Mouse (Mus musculus) liver, embryonic 15.5 days (tissue): ENCODE measurements around the gene Cotl1. TPM values are rescaled to one million over a fixed set of nuclear protein-coding genes. Genes with fewer than 3 reads are reported as not detected.

Source experiments
- ATAC-seq: fragments of 200-750 bp; cut with Nextera tagmentation; 2 replicates; pipeline ENCODE4 v1.8.0; 2017; ENCODE audit warnings: moderate number of reproducible peaks, mild to moderate bottlenecking, moderate library complexity; ENCODE audit not compliant: insufficient read depth
- H3K27ac ChIP-seq: fragments of 300-500 bp; sonication (generic); replicated peaks from 2 replicates; pipeline ENCODE4 v1.5.1; 2015; ENCODE audit warnings: mild to moderate bottlenecking, inconsistent platforms
- H3K27me3 ChIP-seq: fragments of 300-500 bp; sonication (generic); 2 replicates; pipeline ENCODE4 v1.6.1; 2015; ENCODE audit warnings: mild to moderate bottlenecking, inconsistent platforms
- H3K36me3 ChIP-seq: fragments of 300-500 bp; sonication (generic); replicated peaks from 2 replicates; pipeline ENCODE4 v1.6.1; 2015; ENCODE audit warnings: moderate library complexity, mild to moderate bottlenecking, inconsistent platforms
- H3K4me1 ChIP-seq: fragments of 300-500 bp; sonication (generic); replicated peaks from 2 replicates; pipeline ENCODE4 v1.6.1; 2015; ENCODE audit warnings: inconsistent platforms
- H3K4me2 ChIP-seq: fragments of 300-500 bp; sonication (generic); 2 replicates; pipeline ENCODE4 v1.6.1; 2015; ENCODE audit warnings: moderate library complexity, mild to moderate bottlenecking, inconsistent platforms
- H3K4me3 ChIP-seq: fragments of 300-500 bp; sonication (generic); replicated peaks from 2 replicates; pipeline ENCODE4 v1.5.1; 2015; ENCODE audit warnings: mild to moderate bottlenecking, inconsistent platforms
- H3K9ac ChIP-seq: fragments of 300-500 bp; sonication (generic); 2 replicates; pipeline ENCODE4 v1.6.1; 2015; ENCODE audit warnings: moderate library complexity, mild to moderate bottlenecking, inconsistent platforms
- H3K9me3 ChIP-seq: fragments of 300-500 bp; sonication (generic); replicated peaks from 2 replicates; pipeline ENCODE4 v1.6.1; 2016; ENCODE audit warnings: inconsistent platforms
- WGBS: fragments of 180-500 bp; shearing (Covaris S2); methylation state at CpG from one replicate; pipeline ENCODE4 v1.1.7; 2015; ENCODE audit warnings: mixed read lengths; ENCODE audit not compliant: insufficient replicate concordance; 5-methylcytosine and 5-hydroxymethylcytosine counted together
- polyA plus RNA-seq: library from polyadenylated mRNA; unstranded; fragments of >200 nt; fragmentation: Nextera tagmentation; extraction: Ambion mirVana; gene quantifications from 2 replicates; pipeline ENCODE4 v1.2.1, GENCODE M21; 2015

The Cotl1 gene
- polyA plus RNA-seq, 1 experiment from 2014 or later = 33.3 TPM

- WGBS = 46% methylated on average over 4 of the region's 4 CpGs
- Histone ChIP-seq H3K4me2 (peak overlapping the region; percentile 91), H3K9me3 (no peaks in the 10 kb centered on the region), H3K27me3 (peaks cover 34% of the 10 kb centered on the region), H3K4me1 (peaks cover 54% of the 10 kb centered on the region), H3K27ac (0 out of 2 replicates have a peak overlapping the region, but pooled peaks have one; percentile 26), H3K4me3 (peak overlapping the region; percentile 66), H3K9ac (0 out of 2 replicates have a peak overlapping the region, but pooled peaks have one; percentile 69), H3K36me3 (no peaks in the 10 kb centered on the region)
- ATAC-seq = no peak
Measured at GRCm38 (mm10) chr8:119838983-119839340, 1.4 kb downstream of the Cotl1 start.

- no peak for ATAC-seq
- 25% methylated on average over 19 of the region's 19 CpGs for WGBS
- peak overlapping the region; percentile 30 for H3K27ac ChIP-seq
- H3K9me3 ChIP-seq = no peaks in the 10 kb centered on the region
- H3K27me3 ChIP-seq = peaks cover 32% of the 10 kb centered on the region
- peak overlapping the region; percentile 91 for H3K4me2 ChIP-seq
- H3K9ac ChIP-seq = no peak overlapping the region
- H3K4me1 ChIP-seq = peaks cover 58% of the 10 kb centered on the region
- peak overlapping the region; percentile 66 for H3K4me3 ChIP-seq
- no peaks in the 10 kb centered on the region for H3K36me3 ChIP-seq
Measured at GRCm38 (mm10) chr8:119838100-119838982, 2.0 kb downstream of the Cotl1 start.

GRCm38 (mm10) chr8:119837553-119838071 lies 2.7 kb downstream of the Cotl1 start:
- H3K9ac ChIP-seq = no peak overlapping the region
- H3K4me2 ChIP-seq = peak overlapping the region; percentile 91
- no peaks in the 10 kb centered on the region for H3K36me3 ChIP-seq
- H3K4me3 ChIP-seq = peak overlapping the region; percentile 66
- H3K4me1 ChIP-seq = peaks cover 65% of the 10 kb centered on the region
- peaks cover 32% of the 10 kb centered on the region for H3K27me3 ChIP-seq
- no peak for ATAC-seq
- WGBS = 8% methylated on average over 10 of the region's 10 CpGs
- peak overlapping the region; percentile 30; the same call in 1 of the 2 replicates for H3K27ac ChIP-seq
- H3K9me3 ChIP-seq = no peaks in the 10 kb centered on the region

GRCm38 (mm10) chr8:119836831-119837230 lies 3.5 kb downstream of the Cotl1 start:
- Histone ChIP-seq H3K4me2 (no peak overlapping the region; the same call in 1 of the 2 replicates), H3K4me1 (peaks cover 73% of the 10 kb centered on the region), H3K9ac (no peak overlapping the region), H3K9me3 (no peaks in the 10 kb centered on the region), H3K27ac (no peak overlapping the region), H3K4me3 (no peak overlapping the region), H3K36me3 (no peaks in the 10 kb centered on the region), H3K27me3 (peaks cover 32% of the 10 kb centered on the region)
- no peak for ATAC-seq
- WGBS = 63% methylated on average over 4 of the region's 4 CpGs

GRCm38 (mm10) chr8:119835270-119835669 lies 5.1 kb downstream of the Cotl1 start:
- Histone ChIP-seq H3K27me3 (peaks cover 31% of the 10 kb centered on the region), H3K4me2 (no peak overlapping the region), H3K36me3 (no peaks in the 10 kb centered on the region), H3K4me1 (peaks cover 73% of the 10 kb centered on the region), H3K9ac (no peak overlapping the region), H3K9me3 (no peaks in the 10 kb centered on the region), H3K27ac (no peak overlapping the region), H3K4me3 (no peak overlapping the region)
- 60% methylated on average over 5 of the region's 5 CpGs for WGBS
- ATAC-seq = no peak

GRCm38 (mm10) chr8:119834676-119835075 lies 5.7 kb downstream of the Cotl1 start:
- Histone ChIP-seq H3K27me3 (peaks cover 25% of the 10 kb centered on the region), H3K27ac (no peak overlapping the region), H3K4me3 (no peak overlapping the region), H3K9ac (no peak overlapping the region), H3K4me2 (no peak overlapping the region), H3K4me1 (peaks cover 73% of the 10 kb centered on the region), H3K36me3 (no peaks in the 10 kb centered on the region), H3K9me3 (no peaks in the 10 kb centered on the region)
- WGBS = 68% methylated on average over 6 of the region's 6 CpGs
- ATAC-seq = no peak

- peaks cover 77% of the 10 kb centered on the region for H3K4me1 ChIP-seq
- 28% methylated on average over 5 of the region's 5 CpGs for WGBS
- no peak for ATAC-seq
Measured at GRCm38 (mm10) chr8:119832931-119833330, 7.4 kb downstream of the Cotl1 start.

GRCm38 (mm10) chr8:119832101-119832617 lies 8.2 kb downstream of the Cotl1 start:
- no peaks in the 10 kb centered on the region for H3K9me3 ChIP-seq
- ATAC-seq = no peak
- WGBS = 50% methylated on average over 7 of the region's 7 CpGs
- H3K27me3 ChIP-seq = peaks cover under 1% of the 10 kb centered on the region; the same call in 1 of the 2 replicates
- no peak overlapping the region for H3K4me3 ChIP-seq
- H3K4me2 ChIP-seq = peak overlapping the region; percentile 36; the same call in 1 of the 2 replicates
- peak overlapping the region; percentile 19; the same call in 1 of the 2 replicates for H3K27ac ChIP-seq
- no peaks in the 10 kb centered on the region for H3K36me3 ChIP-seq
- H3K4me1 ChIP-seq = peaks cover 77% of the 10 kb centered on the region
- H3K9ac ChIP-seq = no peak overlapping the region

More at GRCm38 (mm10) chr8:119832931-119833330, 7.4 kb downstream of the Cotl1 start:
- no peak overlapping the region for H3K4me2 ChIP-seq
- H3K27me3 ChIP-seq = peaks cover 8% of the 10 kb centered on the region
- no peaks in the 10 kb centered on the region for H3K36me3 ChIP-seq
- no peaks in the 10 kb centered on the region for H3K9me3 ChIP-seq
- no peak overlapping the region for H3K27ac ChIP-seq
- no peak overlapping the region for H3K4me3 ChIP-seq
- no peak overlapping the region for H3K9ac ChIP-seq

GRCm38 (mm10) chr8:119831336-119831995 lies 8.9 kb downstream of the Cotl1 start:
- Histone ChIP-seq H3K4me3 (no peak overlapping the region), H3K4me2 (peak overlapping the region; percentile 36; the same call in 1 of the 2 replicates), H3K9ac (no peak overlapping the region), H3K27me3 (no peaks in the 10 kb centered on the region), H3K27ac (peak overlapping the region; percentile 19; the same call in 1 of the 2 replicates), H3K9me3 (no peaks in the 10 kb centered on the region), H3K36me3 (no peaks in the 10 kb centered on the region), H3K4me1 (peaks cover 79% of the 10 kb centered on the region)
- peak; percentile 36; the same call in 1 of the 2 replicates for ATAC-seq
- 35% methylated on average over 20 of the region's 20 CpGs for WGBS

GRCm38 (mm10) chr8:119830589-119830988 lies 9.8 kb downstream of the Cotl1 start:
- Histone ChIP-seq H3K36me3 (no peaks in the 10 kb centered on the region), H3K9me3 (no peaks in the 10 kb centered on the region), H3K27ac (no peak overlapping the region), H3K4me1 (peaks cover 82% of the 10 kb centered on the region), H3K4me3 (no peak overlapping the region), H3K9ac (no peak overlapping the region), H3K4me2 (no peak overlapping the region), H3K27me3 (no peaks in the 10 kb centered on the region)
- ATAC-seq = no peak
- WGBS = 42% methylated on average over 7 of the region's 7 CpGs
